Mouse (Mus musculus): ENCODE measurements around the gene Arid1b. TPM values are rescaled to one million over a fixed set of nuclear protein-coding genes. Genes with fewer than 3 reads are reported as not detected.
A peak's percentile ranks its signal among the peaks of the same experiment; 100 is the strongest.

Gene Arid1b
- polyA plus RNA-seq, 1 experiment from 2014 or later: 12.2 TPM

DNA sequence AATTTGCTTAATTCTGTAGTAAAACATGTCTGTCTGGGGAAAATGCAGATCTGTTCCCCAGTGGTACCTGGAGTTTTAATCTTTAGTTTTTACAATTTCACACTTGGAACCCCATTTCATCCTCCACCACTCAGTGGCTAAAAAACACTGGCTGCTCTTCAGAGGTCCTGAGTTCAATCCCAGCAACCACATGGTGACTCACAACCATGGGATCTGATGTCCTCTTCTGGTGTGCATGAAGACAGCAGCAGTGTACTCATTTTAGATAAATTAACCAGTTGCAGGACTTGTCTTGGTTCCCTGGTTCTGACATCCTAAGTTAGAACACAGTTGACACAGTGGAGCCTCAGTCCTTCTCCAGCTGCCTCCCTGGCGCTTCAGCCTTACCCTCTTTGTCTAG, 239.9 kb downstream of the Arid1b start:
- H3K4me3 ChIP-seq (replicated peaks): no peak overlapping the region
- no peak overlapping the region for H3K4me2 ChIP-seq (replicated peaks)
- H3K36me3 ChIP-seq: no peaks in the 10 kb centered on the region
- peaks cover 54% of the 10 kb centered on the region for H3K4me1 ChIP-seq
- no peaks in the 10 kb centered on the region for H3K9me3 ChIP-seq (replicated peaks)
- no peak for ATAC-seq (ENCODE audit: insufficient number of reproducible peaks, low FRiP score, low TSS enrichment, low read depth)
- 89% methylated on average over 1 of the region's 1 CpGs for WGBS
- H3K27me3 ChIP-seq: no peaks in the 10 kb centered on the region
- H3K27ac ChIP-seq (replicated peaks): no peak overlapping the region
- no peak overlapping the region for H3K9ac ChIP-seq

DNA sequence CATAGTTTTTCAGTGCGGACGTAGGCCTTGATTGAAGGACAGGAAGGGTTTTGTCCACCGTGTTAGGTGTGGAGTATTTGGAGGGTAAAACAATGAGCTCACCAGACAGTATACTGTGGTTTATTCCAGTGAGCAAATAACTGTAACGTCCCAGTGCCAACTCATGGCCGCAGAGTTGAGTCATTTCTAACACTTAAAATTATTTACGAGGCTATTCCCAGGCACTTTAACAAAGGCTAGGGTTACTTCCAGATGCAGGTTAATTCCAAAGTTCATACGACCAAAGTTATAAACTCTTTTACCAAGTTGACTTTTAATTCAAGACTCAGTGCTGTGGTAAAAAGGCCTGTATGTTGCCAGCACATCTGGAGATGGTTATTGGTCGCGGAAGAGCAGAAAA, 240.9 kb downstream of the Arid1b start:
- WGBS: 41% methylated on average over 9 of the region's 9 CpGs
- H3K4me3 ChIP-seq (replicated peaks): no peak overlapping the region
- H3K4me2 ChIP-seq (replicated peaks): no peak overlapping the region
- H3K9ac ChIP-seq: no peak overlapping the region
- peaks cover 59% of the 10 kb centered on the region for H3K4me1 ChIP-seq
- no peaks in the 10 kb centered on the region for H3K27me3 ChIP-seq
- no peaks in the 10 kb centered on the region for H3K36me3 ChIP-seq
- H3K9me3 ChIP-seq (replicated peaks): no peaks in the 10 kb centered on the region
- no peak overlapping the region for H3K27ac ChIP-seq (replicated peaks)
- no peak for ATAC-seq (ENCODE audit: insufficient number of reproducible peaks, low FRiP score, low TSS enrichment, low read depth)

- no peak overlapping the region for H3K27ac ChIP-seq (replicated peaks)
- H3K9me3 ChIP-seq (replicated peaks): no peaks in the 10 kb centered on the region
- H3K36me3 ChIP-seq: no peaks in the 10 kb centered on the region; the same call in 1 of the 2 replicates
- no peak overlapping the region for H3K4me3 ChIP-seq (replicated peaks)
- no peak overlapping the region for H3K4me2 ChIP-seq (replicated peaks)
- ATAC-seq (ENCODE audit: insufficient number of reproducible peaks, low FRiP score, low TSS enrichment, low read depth): no peak
- WGBS: 20% methylated on average over 3 of the region's 3 CpGs
- H3K4me1 ChIP-seq: peaks cover 51% of the 10 kb centered on the region
- no peaks in the 10 kb centered on the region for H3K27me3 ChIP-seq
- no peak overlapping the region for H3K9ac ChIP-seq
These were observed 243.6 kb downstream of the Arid1b start for GRCm38 (mm10) chr17:5237765-5238164.

DNA sequence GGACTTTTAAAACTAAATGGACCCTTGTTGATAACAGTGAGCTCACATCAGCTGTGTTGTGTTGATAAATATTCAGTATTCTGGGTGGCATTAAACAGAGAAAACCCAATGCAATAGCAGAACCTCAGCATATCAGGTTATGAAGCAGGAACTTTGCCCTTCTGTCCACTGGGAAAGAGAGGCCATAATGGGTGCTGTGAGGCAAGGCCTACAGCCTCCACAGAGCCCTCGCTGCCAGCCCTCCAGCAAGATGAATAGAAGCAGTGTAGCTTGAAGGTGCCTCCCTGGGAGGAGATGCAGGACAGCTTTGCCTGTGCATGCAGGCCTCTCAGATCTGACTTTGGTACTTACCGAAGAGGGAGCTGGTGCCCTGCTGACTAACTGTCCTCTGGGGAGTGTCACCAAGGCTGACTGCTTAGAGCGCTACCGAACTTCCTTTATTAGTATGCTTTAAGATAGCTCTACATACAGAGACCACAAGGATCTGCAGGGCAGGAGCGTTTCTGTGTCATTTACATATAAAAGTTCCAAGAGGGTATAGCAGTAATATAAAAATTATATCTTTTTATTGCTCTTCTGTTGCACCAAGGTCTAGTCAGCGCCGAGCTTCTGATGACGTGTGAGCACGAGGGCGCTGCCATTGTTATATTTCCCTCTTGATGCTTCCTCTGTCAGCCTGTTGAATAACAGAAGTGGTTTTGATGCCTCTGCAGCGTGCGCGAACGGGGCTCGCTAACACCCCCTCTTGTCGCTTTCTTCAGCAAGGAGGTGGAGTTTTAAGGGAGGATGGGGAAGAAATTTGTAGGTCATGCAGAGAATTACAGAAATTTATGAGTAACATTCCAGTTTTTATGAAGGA, 244.5 kb downstream of the Arid1b start:
- Histone ChIP-seq H3K27me3 (no peaks in the 10 kb centered on the region), H3K36me3 (no peaks in the 10 kb centered on the region; the same call in 1 of the 2 replicates), H3K4me3 (replicated peaks) (no peak overlapping the region), H3K4me1 (peaks cover 48% of the 10 kb centered on the region), H3K9ac (no peak overlapping the region), H3K4me2 (replicated peaks) (no peak overlapping the region), H3K27ac (replicated peaks) (no peak overlapping the region), H3K9me3 (replicated peaks) (no peaks in the 10 kb centered on the region)
- ATAC-seq (ENCODE audit: insufficient number of reproducible peaks, low FRiP score, low TSS enrichment, low read depth): no peak
- 69% methylated on average over 16 of the region's 16 CpGs for WGBS

- no peak overlapping the region for H3K4me3 ChIP-seq (replicated peaks)
- ATAC-seq (ENCODE audit: insufficient number of reproducible peaks, low FRiP score, low TSS enrichment, low read depth): no peak
- H3K27me3 ChIP-seq: no peaks in the 10 kb centered on the region
- no peak overlapping the region for H3K4me2 ChIP-seq (replicated peaks)
- H3K9me3 ChIP-seq (replicated peaks): no peaks in the 10 kb centered on the region
- H3K9ac ChIP-seq: no peak overlapping the region
- H3K27ac ChIP-seq (replicated peaks): no peak overlapping the region
- 54% methylated on average over 2 of the region's 2 CpGs for WGBS
- no peaks in the 10 kb centered on the region; the same call in 1 of the 2 replicates for H3K36me3 ChIP-seq
- H3K4me1 ChIP-seq: peaks cover 20% of the 10 kb centered on the region
These were observed 250.4 kb downstream of the Arid1b start for GRCm38 (mm10) chr17:5244526-5244925.

DNA sequence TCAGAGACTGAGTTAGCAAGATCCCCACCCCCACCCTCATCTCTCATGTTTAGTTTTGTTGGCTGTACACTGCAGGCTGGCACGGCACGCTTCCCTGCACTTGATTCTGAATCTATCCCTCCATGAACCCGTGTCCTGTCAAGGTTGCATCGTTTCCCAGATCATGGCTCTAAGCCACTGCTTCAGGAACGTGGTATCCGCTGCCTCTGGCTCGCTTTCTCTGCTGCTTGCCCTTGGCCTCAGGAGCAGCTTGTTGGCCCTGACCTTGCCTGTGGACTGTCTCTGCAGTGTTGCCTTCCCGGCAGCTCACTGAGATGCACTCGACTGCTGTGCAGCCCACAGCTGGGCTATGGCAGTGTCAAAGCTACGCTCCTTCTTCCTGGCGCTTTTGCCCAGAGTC, 252.6 kb downstream of the Arid1b start:
- Histone ChIP-seq H3K27me3 (no peaks in the 10 kb centered on the region), H3K36me3 (no peaks in the 10 kb centered on the region; the same call in 1 of the 2 replicates), H3K4me2 (replicated peaks) (no peak overlapping the region), H3K4me3 (replicated peaks) (no peak overlapping the region), H3K9ac (no peak overlapping the region), H3K27ac (replicated peaks) (no peak overlapping the region), H3K4me1 (peaks cover 21% of the 10 kb centered on the region), H3K9me3 (replicated peaks) (no peaks in the 10 kb centered on the region)
- ATAC-seq (ENCODE audit: insufficient number of reproducible peaks, low FRiP score, low TSS enrichment, low read depth): no peak
- WGBS: 87% methylated on average over 11 of the region's 11 CpGs

DNA sequence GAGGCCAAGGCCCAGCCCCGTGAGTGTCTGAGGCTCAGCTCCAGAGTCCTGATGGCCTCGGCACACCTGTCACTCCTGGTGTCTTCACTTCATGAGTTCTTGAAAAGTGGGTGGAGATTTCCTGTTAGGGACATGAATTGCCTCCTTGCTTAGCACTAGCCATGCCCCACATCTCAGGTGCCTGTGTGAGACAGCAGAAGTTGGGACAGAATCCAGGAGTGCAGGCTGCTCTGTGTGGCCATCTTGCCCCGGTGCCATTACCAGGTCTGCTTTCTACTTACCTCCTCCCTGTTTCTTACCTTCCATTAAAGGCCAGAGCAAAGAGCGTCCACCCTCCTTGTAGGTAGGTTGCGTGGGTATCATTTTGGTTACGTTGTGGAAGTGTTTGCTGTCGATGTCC, 253.1 kb downstream of the Arid1b start:
- no peak for ATAC-seq (ENCODE audit: insufficient number of reproducible peaks, low FRiP score, low TSS enrichment, low read depth)
- Histone ChIP-seq H3K9me3 (replicated peaks) (no peaks in the 10 kb centered on the region), H3K27ac (replicated peaks) (no peak overlapping the region), H3K9ac (no peak overlapping the region), H3K27me3 (no peaks in the 10 kb centered on the region), H3K4me1 (peaks cover 21% of the 10 kb centered on the region), H3K4me3 (replicated peaks) (no peak overlapping the region), H3K4me2 (replicated peaks) (no peak overlapping the region), H3K36me3 (no peaks in the 10 kb centered on the region; the same call in 1 of the 2 replicates)
- WGBS: 88% methylated on average over 7 of the region's 7 CpGs

GRCm38 (mm10) chr17:5247737-5248136, 253.6 kb downstream of the Arid1b start:
- Histone ChIP-seq H3K36me3 (no peaks in the 10 kb centered on the region; the same call in 1 of the 2 replicates), H3K4me2 (replicated peaks) (no peak overlapping the region), H3K27ac (replicated peaks) (no peak overlapping the region), H3K27me3 (no peaks in the 10 kb centered on the region), H3K4me1 (peaks cover 21% of the 10 kb centered on the region), H3K9ac (no peak overlapping the region), H3K4me3 (replicated peaks) (no peak overlapping the region), H3K9me3 (replicated peaks) (no peaks in the 10 kb centered on the region)
- no peak for ATAC-seq (ENCODE audit: insufficient number of reproducible peaks, low FRiP score, low TSS enrichment, low read depth)
- WGBS: 89% methylated on average over 15 of the region's 15 CpGs

DNA sequence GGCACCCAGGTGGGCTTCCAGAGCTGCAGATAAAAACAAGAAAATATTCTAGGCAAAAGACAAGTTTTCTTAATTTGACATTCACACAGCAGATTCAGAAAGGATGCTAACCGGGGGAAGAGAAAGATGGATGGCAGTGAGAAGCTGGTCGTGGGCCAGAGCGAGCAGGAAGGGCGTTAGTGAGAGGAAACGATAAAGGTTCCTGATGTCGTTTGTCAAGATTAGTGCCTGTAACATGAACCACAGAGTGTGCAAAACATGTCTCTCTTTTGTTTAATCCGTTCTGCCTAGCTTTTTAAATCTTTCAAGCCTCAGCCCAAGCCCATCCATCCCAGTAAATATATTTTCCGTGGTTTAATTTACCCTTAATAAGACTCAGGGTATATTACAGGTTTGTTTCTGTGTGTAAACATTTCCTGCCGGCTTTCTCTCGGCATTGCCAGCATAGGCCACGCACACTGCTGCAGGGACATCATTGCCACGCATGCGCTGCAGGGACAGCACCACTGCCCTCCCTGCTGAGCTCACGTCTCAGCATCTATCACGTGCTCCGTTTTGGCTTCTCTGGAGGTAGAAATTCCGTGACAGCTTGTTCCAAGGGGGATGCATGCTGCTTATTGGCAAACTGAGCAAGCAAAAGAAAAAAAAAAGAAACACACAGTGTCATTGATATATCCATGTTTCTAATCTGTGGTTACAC, 255.0 kb downstream of the Arid1b start:
- H3K27me3 ChIP-seq: no peaks in the 10 kb centered on the region
- no peak overlapping the region for H3K4me3 ChIP-seq (replicated peaks)
- no peak overlapping the region for H3K9ac ChIP-seq
- 45% methylated on average over 17 of the region's 17 CpGs for WGBS
- H3K4me2 ChIP-seq (replicated peaks): no peak overlapping the region
- no peaks in the 10 kb centered on the region for H3K36me3 ChIP-seq
- 0 out of 2 replicates have a peak overlapping the region, but pooled peaks have one; percentile 22 for H3K27ac ChIP-seq (replicated peaks)
- no peak for ATAC-seq (ENCODE audit: insufficient number of reproducible peaks, low FRiP score, low TSS enrichment, low read depth)
- peaks cover 21% of the 10 kb centered on the region for H3K4me1 ChIP-seq
- H3K9me3 ChIP-seq (replicated peaks): no peaks in the 10 kb centered on the region

- Histone ChIP-seq H3K9ac (no peak overlapping the region), H3K4me3 (replicated peaks) (no peak overlapping the region), H3K4me1 (peaks cover 21% of the 10 kb centered on the region), H3K36me3 (no peaks in the 10 kb centered on the region), H3K27ac (replicated peaks) (no peak overlapping the region), H3K27me3 (no peaks in the 10 kb centered on the region), H3K4me2 (replicated peaks) (no peak overlapping the region), H3K9me3 (replicated peaks) (no peaks in the 10 kb centered on the region)
- 72% methylated on average over 9 of the region's 9 CpGs for WGBS
- no peak for ATAC-seq (ENCODE audit: insufficient number of reproducible peaks, low FRiP score, low TSS enrichment, low read depth)
These were observed 255.6 kb downstream of the Arid1b start for GRCm38 (mm10) chr17:5249681-5250180.

DNA sequence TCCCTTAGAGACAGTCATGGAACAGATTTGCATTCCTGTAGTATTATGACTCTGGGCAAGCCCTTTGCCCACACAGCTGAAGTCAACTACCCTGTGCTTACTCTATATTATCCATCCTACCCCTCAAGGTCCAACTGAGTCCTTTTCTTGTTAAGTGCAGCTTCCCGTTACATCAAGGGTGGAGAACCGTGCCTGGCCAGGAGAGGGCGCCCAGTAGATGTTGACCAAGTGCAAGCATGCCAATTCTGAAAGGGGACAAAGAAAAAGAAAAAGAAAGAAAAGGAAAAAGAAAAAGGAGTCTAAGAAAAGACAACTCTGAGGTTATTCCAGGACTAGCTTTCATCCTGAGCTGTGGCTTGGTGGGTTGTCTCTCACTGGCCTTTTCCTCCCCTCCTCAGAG, 258.3 kb downstream of the Arid1b start:
- Histone ChIP-seq H3K4me1 (peaks cover 21% of the 10 kb centered on the region), H3K4me3 (replicated peaks) (no peak overlapping the region), H3K36me3 (no peaks in the 10 kb centered on the region), H3K9me3 (replicated peaks) (no peaks in the 10 kb centered on the region), H3K27me3 (no peaks in the 10 kb centered on the region), H3K27ac (replicated peaks) (no peak overlapping the region), H3K4me2 (replicated peaks) (no peak overlapping the region), H3K9ac (no peak overlapping the region)
- ATAC-seq (ENCODE audit: insufficient number of reproducible peaks, low FRiP score, low TSS enrichment, low read depth): no peak
- 33% methylated on average over 3 of the region's 3 CpGs for WGBS
